Mouse (Mus musculus): ENCODE results near the gene BC024978.

The BC024978 gene

DNA sequence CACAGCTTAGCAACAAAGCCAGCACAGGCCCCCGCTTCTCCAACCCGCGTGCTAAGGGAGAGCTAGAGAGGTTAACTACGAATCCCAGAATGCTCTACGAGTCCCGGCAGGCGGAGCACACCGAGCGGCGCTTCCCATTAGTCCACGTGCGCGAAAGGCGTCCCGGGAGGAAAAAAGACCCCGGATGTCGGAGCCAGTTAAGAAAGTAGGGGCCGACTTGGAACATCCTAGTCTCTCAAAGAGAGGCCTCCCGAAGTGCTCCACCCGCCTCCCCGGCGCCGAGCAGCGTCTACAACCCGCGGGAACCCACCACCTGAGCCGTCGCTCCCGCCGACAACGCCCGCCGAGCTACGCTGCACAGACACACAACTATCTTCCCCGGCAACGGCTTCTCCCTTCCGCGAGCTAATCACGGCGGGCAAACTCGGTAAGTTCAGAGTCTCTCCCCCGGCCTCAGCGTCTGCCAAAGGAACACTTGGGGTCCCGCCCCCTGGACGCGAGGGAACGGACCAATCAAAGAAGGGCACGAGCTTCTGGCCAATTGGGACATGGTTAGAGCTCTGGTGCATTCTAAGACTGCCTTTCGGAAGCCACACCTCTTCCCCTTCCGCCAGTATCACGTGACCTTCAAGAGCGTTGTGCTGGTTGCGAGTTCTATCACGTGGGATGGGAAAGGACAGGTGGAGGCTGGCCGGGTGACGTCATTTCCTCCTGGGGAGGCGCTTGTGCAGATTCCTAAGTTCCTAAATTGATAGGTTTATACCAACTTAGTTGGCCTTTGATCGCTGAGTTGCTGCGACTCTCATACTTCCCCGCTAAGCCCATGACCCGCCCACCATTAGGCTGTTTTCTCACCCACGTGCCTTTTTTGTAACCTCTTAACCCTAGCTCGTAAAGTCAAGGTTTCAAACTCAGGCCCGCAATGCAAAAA, at the start of gene BC024978, which contains the start of gene Snrpa:
TSS of gene BC024978 (plus strand) at position 101 of the 931 bp plus-strand sequence.
TSS of gene Snrpa (minus strand) at position 591 of the 931 bp plus-strand sequence.
- peak; percentile 97 for DNase-seq (ENCODE audit: low read depth)

DNA sequence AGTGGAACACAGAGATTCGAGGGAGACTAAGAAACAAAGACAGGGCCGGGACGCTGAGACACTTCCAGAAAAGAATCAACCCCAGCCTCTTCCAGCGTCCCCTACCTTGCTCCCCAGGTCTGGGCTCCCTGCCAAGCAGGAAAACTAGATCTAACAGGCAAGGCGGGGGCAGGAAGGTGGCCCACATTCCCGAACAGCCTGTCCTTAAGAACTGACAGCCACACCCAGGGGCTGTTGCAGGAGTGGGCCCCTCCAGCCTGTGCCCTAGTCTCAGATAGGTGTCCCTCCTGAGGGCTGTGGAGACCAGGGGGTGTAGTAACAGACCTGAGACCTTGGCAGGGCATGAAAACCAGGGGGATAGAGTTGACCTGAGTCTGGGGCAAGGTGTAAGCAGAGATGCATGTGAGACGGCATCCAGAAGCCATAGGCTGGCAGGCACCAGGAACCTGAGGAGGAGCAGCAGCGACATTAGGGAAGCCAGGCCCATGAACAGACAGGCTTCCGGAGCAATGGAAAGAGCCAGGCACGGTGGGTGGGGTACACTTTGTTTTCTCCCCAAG, 42.3 kb upstream of the BC024978 start, which contains the start of gene Cyp2t4:
TSS of gene Cyp2t4 (plus strand) at position 510 of the 560 bp plus-strand sequence.
- no peak for DNase-seq (ENCODE audit: low read depth)

DNA sequence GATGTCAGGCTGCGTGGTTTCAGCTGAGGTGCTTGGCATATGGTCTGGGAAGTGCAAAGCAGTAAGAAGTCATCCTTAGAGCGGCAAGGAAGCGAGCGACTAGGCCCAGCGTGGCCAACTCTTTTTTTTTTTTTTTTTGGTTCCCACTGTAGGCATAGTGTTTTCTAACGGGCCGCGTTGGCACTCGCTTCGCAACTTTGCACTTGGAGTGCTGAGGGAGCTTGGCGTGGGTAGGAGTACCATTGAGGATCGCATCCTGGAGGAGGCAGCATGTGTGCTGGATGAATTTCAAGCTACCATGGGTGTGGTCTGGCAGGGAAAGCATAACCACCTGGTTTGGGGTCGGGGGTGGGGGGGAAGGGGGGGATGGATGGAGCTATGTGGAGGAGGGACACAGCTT, 39.6 kb upstream of the BC024978 start:
- no peak for DNase-seq (ENCODE audit: low read depth)

DNA sequence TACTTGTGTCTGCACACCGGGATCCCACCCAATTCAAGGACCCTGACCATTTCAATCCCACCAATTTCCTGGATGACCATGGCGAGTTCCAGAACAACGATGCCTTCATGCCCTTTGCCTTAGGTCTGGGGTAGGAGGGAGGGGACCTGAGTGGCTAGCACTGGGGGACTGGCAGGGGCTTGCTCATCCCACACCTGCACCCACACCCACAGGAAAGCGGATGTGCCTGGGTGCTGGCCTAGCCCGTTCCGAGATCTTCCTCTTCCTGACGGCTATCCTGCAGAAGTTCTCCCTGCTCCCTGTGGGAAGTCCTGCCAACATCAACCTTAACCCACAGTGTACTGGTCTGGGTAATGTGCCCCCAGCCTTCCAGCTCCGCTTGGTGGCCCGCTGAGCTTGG, 37.4 kb upstream of the BC024978 start:
- DNase-seq (ENCODE audit: low read depth) = no peak

DNA sequence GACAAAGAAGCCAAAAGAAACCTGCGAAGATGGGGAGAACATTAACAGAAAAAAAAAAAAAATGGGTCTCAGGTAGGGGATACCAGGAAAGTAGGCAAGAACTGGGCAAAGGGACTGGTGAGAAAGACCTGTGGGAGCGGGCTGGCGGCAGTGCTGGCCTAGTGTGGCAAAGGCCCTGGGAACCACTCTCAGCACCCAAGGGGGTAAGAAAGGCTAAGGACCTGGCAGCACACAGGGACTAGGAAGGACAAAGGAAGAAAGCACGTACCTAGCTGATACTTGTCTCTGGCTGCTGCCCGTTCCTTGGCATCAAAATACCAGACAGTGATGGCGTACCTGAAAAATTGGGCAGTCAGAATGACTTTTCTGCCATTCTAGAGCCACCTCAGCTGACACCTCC, 36.3 kb upstream of the BC024978 start:
- DNase-seq (ENCODE audit: low read depth) = no peak

DNA sequence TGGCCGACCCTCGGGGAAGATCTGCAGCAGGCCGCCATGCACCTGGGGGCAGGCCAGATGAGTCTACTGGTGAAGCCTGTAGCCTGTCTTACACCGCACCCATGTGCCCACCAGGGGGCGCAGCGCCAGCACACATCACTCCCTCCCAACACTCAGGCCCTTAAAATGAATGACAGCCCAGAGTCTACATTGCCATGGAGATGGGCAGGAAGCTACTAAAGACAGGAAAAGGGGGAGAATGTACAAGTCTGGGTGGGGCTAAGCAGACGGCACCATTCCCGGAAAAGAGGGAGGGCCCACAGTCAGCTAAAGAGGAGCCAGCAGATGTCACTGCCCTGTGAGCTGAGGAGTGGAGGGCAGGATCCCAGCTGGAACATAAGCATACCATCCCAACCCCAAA, 35.7 kb upstream of the BC024978 start:
- DNase-seq (ENCODE audit: low read depth) = peak; percentile 66

DNA sequence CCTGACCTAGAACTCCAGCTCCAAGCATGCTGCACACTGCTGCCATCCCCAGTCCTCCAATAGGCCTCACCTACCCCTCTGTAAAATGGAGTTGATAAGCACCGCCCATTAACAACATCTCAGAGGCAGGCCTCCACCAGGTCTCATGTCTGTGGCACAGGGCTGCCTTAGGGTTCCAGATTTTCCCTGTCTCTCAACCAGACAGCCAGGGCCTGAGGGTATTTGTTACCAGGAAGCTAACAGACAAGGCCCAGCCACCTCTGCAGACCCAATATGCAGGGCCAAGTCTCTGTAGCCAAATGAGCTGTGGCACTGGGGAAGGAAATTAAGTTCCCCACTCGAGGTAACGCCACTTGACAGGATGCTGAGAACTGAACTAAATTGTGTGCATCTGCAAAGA, 34.7 kb upstream of the BC024978 start:
- DNase-seq (ENCODE audit: low read depth) = no peak

DNA sequence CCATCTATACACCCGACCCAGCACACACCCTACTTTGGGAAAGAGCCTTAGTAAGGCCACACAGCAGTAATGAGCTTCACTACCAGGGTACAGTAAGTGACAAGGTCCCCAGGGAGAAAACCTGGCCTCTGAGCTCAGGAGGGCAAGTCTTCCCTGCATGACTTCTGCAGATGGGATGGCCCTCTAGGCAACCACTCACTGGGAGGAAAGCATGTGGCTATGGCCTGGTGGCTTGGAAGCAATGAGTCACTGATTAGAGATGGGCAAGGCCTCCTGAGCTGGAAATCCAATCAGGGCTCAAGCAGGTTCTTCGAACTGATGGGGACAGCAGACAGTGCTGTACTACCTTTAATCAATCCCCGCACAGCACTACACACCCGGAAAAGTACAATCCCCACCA, 33.8 kb upstream of the BC024978 start:
- no peak for DNase-seq (ENCODE audit: low read depth)

DNA sequence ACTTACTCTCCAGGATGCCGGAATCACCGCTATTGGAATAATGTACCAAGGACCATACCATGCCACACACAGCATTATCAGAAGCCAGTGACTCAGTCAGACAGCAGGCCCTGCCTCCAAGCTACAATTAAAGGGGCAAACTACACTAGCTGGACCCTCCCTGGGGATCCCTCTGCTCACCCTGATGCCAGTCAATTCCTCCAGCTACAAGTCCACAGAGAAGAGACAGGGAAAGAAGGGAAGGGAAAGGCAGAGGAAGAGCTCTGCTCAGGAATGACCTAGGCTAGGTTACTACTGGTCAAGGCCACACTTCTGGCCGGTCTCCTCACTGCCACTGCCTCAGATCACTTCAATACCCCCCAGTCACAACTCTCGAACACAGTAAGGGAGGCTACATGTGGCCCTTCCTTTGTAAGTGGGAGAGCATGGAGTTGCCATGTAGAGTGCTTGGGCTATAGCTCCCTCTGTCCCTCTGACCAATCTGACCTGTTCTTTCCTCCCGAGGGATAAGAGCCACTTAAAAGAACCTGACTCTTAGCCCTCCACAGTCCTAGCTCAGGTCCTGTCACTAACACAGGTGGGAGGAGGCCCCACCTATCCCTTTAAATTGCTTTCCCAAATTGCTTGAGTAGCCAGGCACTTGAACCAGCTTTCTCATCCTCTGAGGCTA, 32.7 kb upstream of the BC024978 start:
- no peak for DNase-seq (ENCODE audit: low read depth)

DNA sequence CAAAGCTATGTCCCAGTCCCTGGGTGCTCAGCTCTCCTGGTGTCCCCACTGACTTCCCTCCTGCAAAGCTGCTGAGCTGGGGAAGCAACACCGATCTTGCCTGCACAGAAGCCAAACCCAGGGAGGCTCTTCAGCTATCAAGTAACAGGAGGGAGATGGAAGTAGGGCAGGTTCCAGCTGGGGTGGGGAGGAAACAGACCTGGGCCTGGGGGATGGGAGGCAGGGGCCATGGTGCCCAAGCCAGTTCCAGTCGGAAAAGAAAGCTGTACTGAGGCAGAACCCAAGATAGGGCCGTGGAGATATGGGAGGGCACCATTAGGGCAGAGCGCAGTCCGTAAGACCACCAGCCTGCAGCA, 32.2 kb upstream of the BC024978 start:
- no peak for DNase-seq (ENCODE audit: low read depth)

DNA sequence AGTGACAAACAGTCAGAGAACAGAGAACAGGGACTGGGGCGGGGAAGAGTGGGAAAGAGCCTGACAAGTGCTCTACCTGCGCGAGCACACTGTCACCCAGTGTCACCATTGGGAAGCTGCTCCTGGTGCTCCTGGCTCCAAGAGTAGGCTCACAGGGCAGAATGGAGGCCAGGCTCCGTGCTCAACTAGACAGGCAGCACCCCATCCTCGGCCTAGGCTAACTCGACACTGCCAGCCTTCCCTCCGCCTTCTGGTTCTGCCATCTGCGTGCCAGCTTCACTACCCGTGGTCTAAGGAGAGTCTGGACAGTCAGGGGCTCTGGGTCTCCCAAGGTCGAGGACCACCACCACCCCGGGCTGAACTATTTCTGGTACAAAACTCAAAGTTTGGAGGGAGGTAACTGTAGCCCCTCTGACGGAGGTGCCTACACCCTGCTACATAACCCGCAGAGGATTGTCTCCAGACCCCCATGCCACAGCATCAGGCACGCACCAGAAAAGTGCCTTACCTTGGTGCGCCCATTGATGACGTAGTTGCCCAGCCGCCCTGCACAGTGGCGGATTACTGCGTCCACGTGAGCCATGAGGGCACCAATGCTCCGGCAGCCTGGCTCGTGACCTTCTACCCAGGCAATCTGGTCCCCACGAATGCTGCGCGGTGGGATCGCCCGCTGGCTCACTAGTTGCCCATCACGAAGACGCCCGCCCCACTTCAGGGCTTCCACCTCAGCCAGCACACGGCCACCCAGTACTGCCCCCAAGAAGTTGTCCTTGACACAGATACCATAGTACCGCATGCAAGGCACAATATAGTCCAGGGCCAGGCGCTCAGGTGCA, 31.3 kb upstream of the BC024978 start:
- no peak for DNase-seq (ENCODE audit: low read depth)

DNA sequence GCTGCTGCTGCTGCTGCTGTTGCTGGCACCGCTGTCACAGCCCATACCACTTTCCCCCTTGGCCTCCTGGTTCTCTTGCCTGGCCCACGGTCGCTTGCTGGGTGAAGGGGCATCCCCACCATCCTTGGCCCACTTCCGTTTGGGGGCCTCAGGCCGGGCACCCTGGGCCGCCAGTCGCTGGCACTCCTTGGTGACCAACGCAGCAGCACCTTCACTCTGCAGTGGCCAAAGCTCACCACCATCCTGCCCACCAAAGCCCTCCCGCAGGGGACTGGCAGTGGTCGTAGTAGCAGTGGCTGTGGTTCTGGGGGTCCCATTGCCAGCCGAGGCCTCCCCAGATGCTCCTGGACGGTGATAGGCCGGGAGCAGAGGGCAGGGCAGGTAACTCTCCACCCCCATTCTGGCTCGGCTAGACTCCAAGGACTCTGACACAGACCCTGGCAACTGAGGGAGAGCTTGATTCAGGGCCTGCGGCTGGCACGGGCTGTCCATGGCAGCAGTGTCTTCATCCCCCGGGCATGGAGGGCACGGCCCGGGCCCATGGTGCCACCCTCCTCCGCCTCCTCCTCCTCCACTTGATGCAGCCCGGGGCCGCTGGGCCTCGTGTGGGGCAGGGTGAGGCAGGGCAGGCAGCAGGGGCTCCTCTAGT, 30.4 kb upstream of the BC024978 start:
- no peak for DNase-seq (ENCODE audit: low read depth)

DNA sequence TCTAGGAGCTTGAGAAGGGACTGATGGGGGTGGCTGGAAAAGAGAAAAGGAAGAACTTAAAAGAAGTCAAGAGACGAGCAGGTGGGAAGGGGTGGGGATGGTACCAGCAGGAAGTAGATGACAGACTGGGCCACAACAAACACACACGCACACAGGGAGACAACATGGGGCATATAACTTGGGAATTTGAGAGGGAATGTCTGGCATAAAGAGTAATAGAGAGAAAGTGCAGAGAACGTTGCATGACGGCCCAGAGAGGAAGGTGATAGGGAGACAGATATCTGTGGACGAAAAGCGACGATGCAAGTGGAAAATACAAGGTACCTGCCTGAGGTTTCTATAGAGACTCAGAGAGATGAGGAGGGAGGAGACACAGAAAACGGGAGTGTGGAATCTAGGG, 29.9 kb upstream of the BC024978 start:
- no peak for DNase-seq (ENCODE audit: low read depth)

DNA sequence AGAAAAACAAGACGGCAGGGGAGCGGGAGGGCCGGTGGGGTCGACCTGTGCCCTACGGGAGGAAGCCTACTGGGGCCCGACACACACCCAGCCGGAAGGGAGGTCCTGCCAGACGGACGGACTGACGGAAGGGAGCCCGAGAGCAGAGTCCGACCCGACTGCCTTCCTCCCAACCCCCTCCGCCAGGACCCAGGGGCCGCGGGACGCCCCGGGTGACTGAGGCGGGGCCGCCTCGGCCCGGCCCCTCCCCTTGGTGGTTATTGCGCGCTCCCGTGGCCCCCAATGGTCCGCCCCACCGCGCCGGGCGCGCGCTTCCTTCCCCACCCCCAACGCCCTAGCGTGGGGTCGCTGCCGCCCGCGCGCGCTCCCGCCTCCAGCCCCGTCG, 29.4 kb upstream of the BC024978 start:
- peak; percentile 58 for DNase-seq (ENCODE audit: low read depth)

DNA sequence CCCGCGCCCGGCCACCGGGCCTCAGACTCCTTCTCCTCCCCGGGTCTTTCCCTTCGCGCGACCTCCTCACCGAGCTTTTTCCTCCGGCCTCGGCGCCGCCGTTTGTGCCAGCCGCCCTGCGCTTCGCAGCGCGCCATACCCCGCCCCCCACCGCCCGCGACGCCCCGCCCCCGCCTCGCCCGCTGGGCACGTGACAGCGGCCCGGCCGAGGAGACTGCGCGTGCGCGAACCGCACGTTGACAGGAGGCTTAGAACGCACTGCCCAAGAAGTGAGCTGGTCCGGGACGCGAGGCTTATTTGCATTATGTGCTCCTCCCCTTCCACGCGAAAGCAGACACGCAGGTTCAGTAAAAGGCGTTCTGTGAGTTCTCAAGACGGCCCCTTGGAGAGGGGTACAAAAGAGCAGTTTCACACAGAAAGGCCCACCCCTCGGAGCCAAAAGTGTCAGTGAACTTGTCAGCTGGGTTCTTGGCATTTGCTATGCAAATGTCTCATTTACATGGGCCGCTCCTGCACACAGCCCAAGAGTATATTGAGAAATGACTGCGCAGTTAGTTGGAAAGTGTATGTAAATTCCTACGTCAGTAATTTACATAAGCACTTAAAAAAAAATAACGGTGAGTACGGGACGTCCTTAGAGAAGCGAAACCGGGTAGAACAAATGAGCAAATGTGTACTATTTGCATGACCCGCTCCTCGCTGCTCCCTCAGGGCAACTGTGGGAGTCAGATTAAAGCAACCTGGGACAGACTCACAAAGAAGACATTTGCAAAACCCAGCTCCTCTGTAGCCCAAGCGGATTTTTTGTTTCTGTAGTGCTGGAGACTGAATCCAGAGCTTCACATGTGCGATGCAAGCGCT, 28.7 kb upstream of the BC024978 start, which contains the start of gene Egln2:
TSS of gene Egln2 (minus strand) at position 189 of the 861 bp plus-strand sequence.
- peak; percentile 88 for DNase-seq (ENCODE audit: low read depth)

DNA sequence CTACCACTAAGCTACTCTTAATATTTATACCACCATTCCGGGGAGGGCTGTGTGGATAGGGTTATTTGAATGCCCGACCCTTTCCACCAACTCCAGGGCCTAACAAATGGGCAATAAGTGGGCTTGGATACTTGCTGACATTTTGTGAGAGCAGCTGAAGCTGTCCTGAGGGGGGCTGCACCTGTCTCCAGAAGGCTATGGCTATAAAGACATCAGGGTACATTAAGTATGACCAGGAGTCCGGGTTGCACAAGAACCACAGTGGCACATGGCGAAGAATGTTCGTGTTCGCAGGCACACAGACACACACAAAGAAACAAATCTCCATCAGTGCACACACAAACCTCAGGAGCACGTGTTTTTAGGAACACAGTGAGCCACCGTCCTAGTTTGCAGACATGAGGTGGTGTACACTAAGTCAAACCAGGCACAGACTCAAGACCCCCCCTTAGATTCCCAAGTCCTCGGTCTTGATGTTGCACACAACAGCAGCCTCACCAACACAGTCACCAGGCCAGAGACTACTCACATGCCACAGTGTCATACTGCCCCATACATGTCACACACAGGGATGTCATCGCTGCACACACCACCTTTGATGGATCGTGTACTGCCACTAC, 28.0 kb upstream of the BC024978 start:
- DNase-seq (ENCODE audit: low read depth) = no peak

DNA sequence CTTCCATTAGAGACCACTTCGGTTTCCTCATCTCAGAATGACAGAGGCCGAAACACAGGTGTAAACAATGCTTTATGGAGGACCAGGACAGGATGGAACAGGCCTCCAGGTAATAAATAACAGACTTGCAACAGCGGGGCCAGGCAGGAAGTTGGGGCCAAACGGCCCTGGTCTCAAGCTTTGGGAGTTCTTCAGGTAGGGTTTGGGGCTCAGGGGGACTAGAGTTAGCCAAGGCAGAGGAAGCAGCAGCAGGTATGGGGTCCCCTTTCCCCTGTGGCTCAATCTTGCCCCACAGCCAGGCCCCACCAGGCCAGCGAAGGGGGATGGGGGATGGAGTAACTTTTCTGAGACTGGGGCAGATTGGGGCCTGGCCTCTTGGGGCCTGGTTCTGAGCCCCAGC, 27.2 kb upstream of the BC024978 start:
- DNase-seq (ENCODE audit: low read depth) = no peak

DNA sequence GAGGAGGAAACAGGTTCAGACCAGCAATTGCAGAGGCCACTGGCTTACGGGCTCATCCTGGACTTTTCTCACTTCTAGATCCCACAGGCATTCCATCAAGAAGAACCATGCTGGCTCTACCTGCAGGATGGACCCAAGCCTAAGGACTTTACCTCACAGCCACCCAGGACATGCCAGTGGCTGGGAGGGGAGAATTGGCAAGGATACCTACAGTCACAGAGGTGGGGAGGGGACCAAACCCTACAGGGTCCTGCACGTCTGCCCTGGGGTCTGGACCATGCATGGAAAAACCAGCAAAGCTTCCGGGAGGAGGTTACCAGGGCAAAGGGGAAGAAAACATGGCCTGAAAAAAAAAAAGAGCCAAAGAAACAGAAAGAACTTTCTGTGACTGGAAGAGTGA, 24.6 kb upstream of the BC024978 start:
- no peak for DNase-seq (ENCODE audit: low read depth)

DNA sequence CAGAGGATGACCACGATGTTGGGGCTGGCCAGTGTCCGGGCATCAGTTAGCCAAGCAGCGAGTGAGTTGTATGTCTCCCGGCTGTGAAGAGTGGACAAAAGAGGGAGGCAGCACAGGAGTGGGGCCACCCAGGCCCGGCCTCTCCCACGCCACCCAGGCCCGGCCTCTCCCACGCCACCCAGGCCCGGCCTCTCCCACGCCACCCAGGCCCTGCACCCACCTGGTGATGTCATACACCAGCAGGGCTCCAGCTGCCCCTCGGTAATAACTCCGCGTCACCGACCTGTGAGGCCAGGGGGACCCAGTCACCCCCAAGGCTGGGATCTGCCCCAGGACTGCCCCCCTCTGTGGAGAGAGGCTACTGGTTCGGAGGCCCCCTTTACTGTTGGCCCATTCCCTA, 21.1 kb upstream of the BC024978 start:
- DNase-seq (ENCODE audit: low read depth) = no peak

DNA sequence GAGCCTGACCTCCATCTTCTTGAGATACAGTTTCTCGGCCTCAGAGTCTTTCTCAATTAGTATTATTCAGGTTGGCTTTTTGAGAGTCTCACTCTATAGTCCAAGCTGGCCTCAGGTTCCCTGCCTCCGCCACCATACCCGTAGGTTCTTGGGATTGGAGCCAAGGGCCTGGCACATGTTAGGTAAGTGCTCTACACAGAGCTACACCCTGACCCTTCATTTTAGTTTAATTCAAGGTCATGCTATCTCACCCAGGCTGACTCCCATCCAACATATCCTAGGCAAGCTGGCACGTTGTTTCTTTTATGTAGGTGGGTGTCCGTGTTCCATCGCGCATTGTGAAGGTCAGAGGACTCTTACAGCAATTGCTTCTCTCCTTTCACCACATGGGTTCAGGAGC, 20.7 kb upstream of the BC024978 start:
- DNase-seq (ENCODE audit: low read depth) = no peak
